Mouse (Mus musculus) cerebellum, postnatal 36 days (tissue): ENCODE measurements around the gene Pcca.
A peak's percentile ranks its signal among the peaks of the same experiment; 100 is the strongest.

Source experiments
- DNase-seq, 2 experiments: peaks; one replicate each; pipeline ENCODE4 v3.0.0; 2021 to 2022; ENCODE audit warnings: mixed read lengths in 2 of 2

Gene Pcca

GRCm38 (mm10) chr14:122754311-122754710, 220.2 kb downstream of the Pcca start:
- DNase-seq, result no peak

- DNase-seq, result no peak
These were observed 221.4 kb downstream of the Pcca start for GRCm38 (mm10) chr14:122755559-122755958.

GRCm38 (mm10) chr14:122756671-122757070, 222.5 kb downstream of the Pcca start:
- DNase-seq, result no peak

- DNase-seq, result no peak
These were observed 225.8 kb downstream of the Pcca start for GRCm38 (mm10) chr14:122759890-122760289.

- no peak for DNase-seq
These were observed 226.7 kb downstream of the Pcca start for GRCm38 (mm10) chr14:122760803-122761202.

GRCm38 (mm10) chr14:122762603-122763002, 228.5 kb downstream of the Pcca start:
- no peak for DNase-seq

GRCm38 (mm10) chr14:122765951-122766350, 231.8 kb downstream of the Pcca start:
- DNase-seq, result no peak

GRCm38 (mm10) chr14:122766448-122766847, 232.3 kb downstream of the Pcca start:
- DNase-seq, result no peak

GRCm38 (mm10) chr14:122784701-122785100, 250.6 kb downstream of the Pcca start:
- no peak for DNase-seq

- no peak for DNase-seq
These were observed 254.1 kb downstream of the Pcca start for GRCm38 (mm10) chr14:122788199-122788598.

- no peak for DNase-seq
These were observed 256.0 kb downstream of the Pcca start for GRCm38 (mm10) chr14:122790111-122790510.

- DNase-seq, result no peak
These were observed 259.2 kb downstream of the Pcca start for GRCm38 (mm10) chr14:122793368-122793767.

- DNase-seq, result no peak
These were observed 266.2 kb downstream of the Pcca start for GRCm38 (mm10) chr14:122800296-122800695.

GRCm38 (mm10) chr14:122821002-122821401, 286.9 kb downstream of the Pcca start:
- no peak for DNase-seq

GRCm38 (mm10) chr14:122823791-122824190, 289.7 kb downstream of the Pcca start:
- no peak for DNase-seq

GRCm38 (mm10) chr14:122825464-122825863, 291.3 kb downstream of the Pcca start:
- DNase-seq, result no peak

- no peak for DNase-seq
These were observed 296.3 kb downstream of the Pcca start for GRCm38 (mm10) chr14:122830433-122830832.

- DNase-seq, result no peak
These were observed 299.5 kb downstream of the Pcca start for GRCm38 (mm10) chr14:122833666-122834065.

GRCm38 (mm10) chr14:122834753-122835152, 300.6 kb downstream of the Pcca start:
- no peak for DNase-seq

GRCm38 (mm10) chr14:122835487-122836190, 301.5 kb downstream of the Pcca start:
- no peak for DNase-seq

- no peak for DNase-seq
These were observed 302.1 kb downstream of the Pcca start for GRCm38 (mm10) chr14:122836221-122836620.

- DNase-seq, result peak; percentile 12 to 13
These were observed 302.9 kb downstream of the Pcca start for GRCm38 (mm10) chr14:122837018-122837417.

- DNase-seq, result no peak
These were observed 318.5 kb downstream of the Pcca start for GRCm38 (mm10) chr14:122852506-122853057.

GRCm38 (mm10) chr14:122859792-122860191, 325.7 kb downstream of the Pcca start:
- DNase-seq, result no peak

GRCm38 (mm10) chr14:122862623-122863022, 328.5 kb downstream of the Pcca start:
- DNase-seq, result peak in 1 of 2 experiments; percentile 19
